Mouse (Mus musculus) hindbrain, embryonic 13.5 days (tissue): ENCODE measurements around the gene Pla1a. TPM values are rescaled to one million over a fixed set of nuclear protein-coding genes. Genes with fewer than 3 reads are reported as not detected.

Experiments
- ATAC-seq: fragments of 200-750 bp; cut with Nextera tagmentation; 2 replicates; pipeline ENCODE4 v1.8.0; 2017; ENCODE audit warnings: moderate TSS enrichment; ENCODE audit not compliant: low FRiP score
- H3K27ac ChIP-seq: fragments of 300-500 bp; sonication (generic); 2 replicates; pipeline ENCODE4 v1.5.1; 2015; ENCODE audit warnings: inconsistent platforms, mild to moderate bottlenecking, moderate library complexity
- H3K27me3 ChIP-seq: fragments of 300-500 bp; sonication (generic); 2 replicates; pipeline ENCODE4 v1.6.1; 2015; ENCODE audit warnings: mild to moderate bottlenecking, inconsistent platforms
- H3K36me3 ChIP-seq: fragments of 300-500 bp; sonication (generic); 2 replicates; pipeline ENCODE4 v1.6.1; 2015; ENCODE audit warnings: mild to moderate bottlenecking, inconsistent platforms
- H3K4me1 ChIP-seq: fragments of 300-500 bp; sonication (generic); replicated peaks from 2 replicates; pipeline ENCODE4 v1.6.1; 2015; ENCODE audit warnings: inconsistent platforms
- H3K4me2 ChIP-seq: fragments of 300-500 bp; sonication (generic); 2 replicates; pipeline ENCODE4 v1.6.1; 2015; ENCODE audit warnings: inconsistent platforms, mild to moderate bottlenecking, moderate library complexity
- H3K4me3 ChIP-seq: fragments of 300-500 bp; sonication (generic); 2 replicates; pipeline ENCODE4 v1.5.1; 2015; ENCODE audit warnings: mild to moderate bottlenecking, inconsistent platforms
- H3K9ac ChIP-seq: fragments of 300-500 bp; sonication (generic); 2 replicates; pipeline ENCODE4 v1.6.1; 2015; ENCODE audit warnings: mild to moderate bottlenecking, inconsistent platforms
- H3K9me3 ChIP-seq: fragments of 300-500 bp; sonication (generic); 2 replicates; pipeline ENCODE4 v1.6.1; 2016; ENCODE audit warnings: inconsistent platforms
- WGBS: fragments of 180-500 bp; shearing (Covaris S2); methylation state at CpG from one replicate; pipeline ENCODE4 v1.1.7; 2015; 5-methylcytosine and 5-hydroxymethylcytosine counted together
- polyA plus RNA-seq: library from polyadenylated mRNA; unstranded; fragments of >200 nt; fragmentation: Nextera tagmentation; extraction: Ambion mirVana; gene quantifications from 2 replicates; pipeline ENCODE4 v1.2.1, GENCODE M21; 2015

Pla1a gene
- polyA plus RNA-seq, 1 experiment from 2014 or later, result 0.30 TPM

- 65% methylated on average over 10 of the region's 10 CpGs for WGBS
- Histone ChIP-seq H3K4me2 (no peak overlapping the region), H3K9ac (no peak overlapping the region), H3K9me3 (no peaks in the 10 kb centered on the region), H3K27me3 (no peaks in the 10 kb centered on the region), H3K4me1 (no peaks in the 10 kb centered on the region; the same call in 1 of the 2 replicates), H3K27ac (no peak overlapping the region), H3K4me3 (no peak overlapping the region), H3K36me3 (no peaks in the 10 kb centered on the region)
- ATAC-seq, result no peak
Observed at GRCm38 (mm10) chr16:38368336-38368735, 64.6 kb downstream of the Pla1a start.

- no peak for ATAC-seq
- H3K36me3 ChIP-seq, result no peaks in the 10 kb centered on the region
- WGBS, result 90% methylated on average over 4 of the region's 4 CpGs
Observed at GRCm38 (mm10) chr16:38366231-38366630, 66.7 kb downstream of the Pla1a start.

GRCm38 (mm10) chr16:38365390-38365789 is 67.6 kb downstream of the Pla1a start:
- Histone ChIP-seq H3K27me3 (no peaks in the 10 kb centered on the region), H3K9ac (no peak overlapping the region), H3K9me3 (no peaks in the 10 kb centered on the region), H3K4me3 (no peak overlapping the region), H3K27ac (no peak overlapping the region), H3K4me2 (no peak overlapping the region), H3K4me1 (peaks cover 2% of the 10 kb centered on the region), H3K36me3 (no peaks in the 10 kb centered on the region)
- WGBS, result 91% methylated on average over 10 of the region's 10 CpGs
- ATAC-seq, result no peak

More at GRCm38 (mm10) chr16:38366231-38366630, 66.7 kb downstream of the Pla1a start:
- Histone ChIP-seq H3K9ac (no peak overlapping the region), H3K4me1 (no peaks in the 10 kb centered on the region; the same call in 1 of the 2 replicates), H3K27ac (no peak overlapping the region), H3K27me3 (no peaks in the 10 kb centered on the region), H3K4me2 (no peak overlapping the region), H3K9me3 (no peaks in the 10 kb centered on the region), H3K4me3 (no peak overlapping the region)

- Histone ChIP-seq H3K27ac (no peak overlapping the region), H3K4me2 (no peak overlapping the region), H3K27me3 (no peaks in the 10 kb centered on the region), H3K4me1 (peaks cover 5% of the 10 kb centered on the region), H3K9ac (no peak overlapping the region), H3K4me3 (no peak overlapping the region), H3K36me3 (no peaks in the 10 kb centered on the region), H3K9me3 (no peaks in the 10 kb centered on the region)
- ATAC-seq, result no peak
- WGBS, result 86% methylated on average over 7 of the region's 7 CpGs
Observed at GRCm38 (mm10) chr16:38363657-38364056, 69.3 kb downstream of the Pla1a start.

GRCm38 (mm10) chr16:38363256-38363595 is 69.7 kb downstream of the Pla1a start:
- no peak overlapping the region for H3K4me3 ChIP-seq
- H3K36me3 ChIP-seq, result no peaks in the 10 kb centered on the region
- no peak overlapping the region for H3K9ac ChIP-seq
- H3K4me1 ChIP-seq, result peaks cover 5% of the 10 kb centered on the region
- no peak for ATAC-seq
- no peak overlapping the region for H3K4me2 ChIP-seq
- WGBS, result 82% methylated on average over 3 of the region's 3 CpGs
- no peaks in the 10 kb centered on the region for H3K27me3 ChIP-seq
- H3K9me3 ChIP-seq, result no peaks in the 10 kb centered on the region
- H3K27ac ChIP-seq, result no peak overlapping the region

- 85% methylated on average over 20 of the region's 20 CpGs for WGBS
- peaks cover 4% of the 10 kb centered on the region; the same call in 1 of the 2 replicates for H3K36me3 ChIP-seq
- ATAC-seq, result no peak
- H3K4me2 ChIP-seq, result no peak overlapping the region
- H3K27me3 ChIP-seq, result no peaks in the 10 kb centered on the region
- H3K27ac ChIP-seq, result no peak overlapping the region
- peaks cover 5% of the 10 kb centered on the region for H3K4me1 ChIP-seq
- H3K4me3 ChIP-seq, result no peak overlapping the region
- H3K9me3 ChIP-seq, result no peaks in the 10 kb centered on the region
- no peak overlapping the region for H3K9ac ChIP-seq
Observed at GRCm38 (mm10) chr16:38362493-38363255, 70.3 kb downstream of the Pla1a start.

- no peak for ATAC-seq
- Histone ChIP-seq H3K27ac (no peak within 1 kb of the TSS), H3K4me3 (no peak within 1 kb of the TSS), H3K36me3 (peaks cover 8% of the 10 kb centered on the region), H3K9ac (no peak within 1 kb of the TSS), H3K4me1 (peaks cover 5% of the 10 kb centered on the region), H3K4me2 (no peak within 1 kb of the TSS), H3K9me3 (no peaks in the 10 kb centered on the region), H3K27me3 (no peaks in the 10 kb centered on the region)
- 74% methylated on average over 10 of the region's 10 CpGs for WGBS
Observed at GRCm38 (mm10) chr16:38361933-38362332, 71.0 kb downstream of the Pla1a start, which contains the start of gene Popdc2. Popdc2 (plus strand) TSS chr16:38362209.

- Histone ChIP-seq H3K27ac (no peak overlapping the region), H3K9me3 (no peaks in the 10 kb centered on the region), H3K9ac (no peak overlapping the region), H3K4me3 (no peak overlapping the region), H3K4me2 (no peak overlapping the region), H3K36me3 (peaks cover 12% of the 10 kb centered on the region), H3K27me3 (no peaks in the 10 kb centered on the region), H3K4me1 (peaks cover 5% of the 10 kb centered on the region)
- WGBS, result 19% methylated on average over 2 of the region's 2 CpGs
- 0 out of 2 replicates have a peak, but pooled peaks have one; percentile 52 for ATAC-seq
Observed at GRCm38 (mm10) chr16:38360317-38360716, 72.6 kb downstream of the Pla1a start.

- no peak overlapping the region for H3K27ac ChIP-seq
- H3K4me3 ChIP-seq, result no peak overlapping the region
- H3K27me3 ChIP-seq, result no peaks in the 10 kb centered on the region
- peaks cover 5% of the 10 kb centered on the region for H3K4me1 ChIP-seq
- ATAC-seq, result no peak
- H3K4me2 ChIP-seq, result no peak overlapping the region
- H3K9ac ChIP-seq, result no peak overlapping the region
- WGBS, result 76% methylated on average over 3 of the region's 3 CpGs
- H3K36me3 ChIP-seq, result peaks cover 12% of the 10 kb centered on the region
- H3K9me3 ChIP-seq, result no peaks in the 10 kb centered on the region
Observed at GRCm38 (mm10) chr16:38359857-38360256, 73.1 kb downstream of the Pla1a start.

GRCm38 (mm10) chr16:38359241-38359640 is 73.7 kb downstream of the Pla1a start:
- no peak for ATAC-seq
- H3K9me3 ChIP-seq, result no peaks in the 10 kb centered on the region
- 98% methylated on average over 2 of the region's 2 CpGs for WGBS
- H3K9ac ChIP-seq, result no peak overlapping the region
- H3K27ac ChIP-seq, result no peak overlapping the region
- H3K36me3 ChIP-seq, result peaks cover 12% of the 10 kb centered on the region
- peaks cover 5% of the 10 kb centered on the region for H3K4me1 ChIP-seq
- H3K4me2 ChIP-seq, result no peak overlapping the region
- no peak overlapping the region for H3K4me3 ChIP-seq
- H3K27me3 ChIP-seq, result no peaks in the 10 kb centered on the region

- Histone ChIP-seq H3K9ac (no peak overlapping the region), H3K4me1 (peaks cover 5% of the 10 kb centered on the region), H3K27me3 (no peaks in the 10 kb centered on the region), H3K36me3 (peaks cover 15% of the 10 kb centered on the region), H3K27ac (no peak overlapping the region), H3K4me3 (no peak overlapping the region), H3K4me2 (no peak overlapping the region), H3K9me3 (no peaks in the 10 kb centered on the region)
- 94% methylated on average over 6 of the region's 6 CpGs for WGBS
- no peak for ATAC-seq
Observed at GRCm38 (mm10) chr16:38358256-38358812, 74.6 kb downstream of the Pla1a start.

GRCm38 (mm10) chr16:38354185-38354913 is 78.6 kb downstream of the Pla1a start:
- 92% methylated on average over 5 of the region's 5 CpGs for WGBS
- Histone ChIP-seq H3K36me3 (peaks cover 45% of the 10 kb centered on the region), H3K4me1 (no peaks in the 10 kb centered on the region), H3K4me3 (no peak overlapping the region), H3K27me3 (no peaks in the 10 kb centered on the region), H3K9ac (no peak overlapping the region), H3K27ac (no peak overlapping the region), H3K9me3 (no peaks in the 10 kb centered on the region), H3K4me2 (no peak overlapping the region)
- no peak for ATAC-seq
